Mouse (Mus musculus) lung, postnatal 0 days (tissue): ENCODE measurements at regions not wholly inside any gene's neighbourhood (a gene's known extent, or its start where the extent isn't known, plus 50 kb on each side); places are given as distances from the start of the nearest gene placed in this dataset.

Experiments used
- CTCF ChIP-seq: IDR thresholded peaks from 2 replicates; pipeline ENCODE4 v1.5.1; 2016; ENCODE audit warnings: antibody characterized with exemption, mild to moderate bottlenecking
- EP300 ChIP-seq: IDR thresholded peaks from 2 replicates; pipeline ENCODE4 v1.6.1; 2016; ENCODE audit warnings: antibody characterized with exemption, mild to moderate bottlenecking, control low read depth

DNA sequence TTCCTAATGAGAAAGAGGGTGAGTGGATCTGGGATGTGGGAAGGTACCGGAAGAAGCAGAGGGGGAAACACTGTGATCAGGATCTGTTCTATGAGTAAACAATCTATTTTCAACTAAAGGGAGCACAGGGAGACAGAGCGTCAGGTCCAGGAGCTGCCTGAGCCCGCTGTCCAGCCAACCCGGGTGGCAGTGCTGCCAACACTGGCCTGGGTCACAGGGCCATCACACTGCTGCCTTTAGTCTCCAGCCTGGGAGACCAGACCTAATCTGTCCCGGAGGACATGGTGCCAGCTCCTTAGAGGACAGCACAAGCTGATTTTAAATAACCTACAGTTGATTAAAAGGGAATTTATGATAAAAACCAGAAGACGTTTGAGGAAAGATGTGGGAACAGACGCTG lies 100.0 kb upstream of the Tmem260 start:
- TF ChIP-seq CTCF (no peak), EP300 (no peak)
